Mouse (Mus musculus): ENCODE measurements around the gene Clec16a. TPM values are rescaled to one million over a fixed set of nuclear protein-coding genes. Genes with fewer than 3 reads are reported as not detected.

Gene Clec16a
- total and polyA plus RNA-seq, 3 experiments = 20.0 to 24.2 (median 20.5) TPM

DNA sequence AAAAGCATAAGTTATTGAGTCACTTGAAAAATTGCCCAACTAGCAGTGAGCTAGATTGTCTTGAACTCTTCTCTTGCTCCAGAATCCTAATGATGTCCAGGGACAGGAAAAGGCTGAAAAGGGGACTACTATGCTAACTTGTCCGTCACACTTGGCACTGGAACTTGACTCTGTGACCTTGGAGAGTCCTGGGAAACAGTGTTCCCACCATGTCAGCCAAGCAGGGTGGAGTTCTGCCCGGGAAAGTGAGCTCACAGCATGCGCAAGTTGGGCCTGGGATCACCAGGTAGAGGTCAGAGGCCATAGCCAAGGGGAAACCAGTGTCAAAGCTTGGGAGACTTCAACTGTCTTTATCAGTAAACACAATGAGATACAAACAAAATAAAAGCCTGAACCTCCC is 62.7 kb downstream of the Clec16a start:
- dilution Hi-C loops (cut with MboI; ENCODE audit: extremely low pct_ligation_motif_present, extremely low pct_unique_long_range_greater_than_20kb, low sequenced_read_pairs) (no loop called here), in situ Hi-C loops (cut with MboI; ENCODE audit: low pct_ligation_motif_present, low pct_unique_long_range_greater_than_20kb, low sequenced_read_pairs) (no loop called here)
- Histone ChIP-seq H3K36me3 (replicated peaks in 1 of 2; ENCODE audit: control insufficient read depth in 1 of 2, insufficient read depth in 1 of 2, low read length in 1 of 2) (peaks cover 17 to 58% of the 10 kb centered on the region in 2 experiments), H3K79me2 (replicated peaks; ENCODE audit: control insufficient read depth, extremely low read depth, insufficient read depth, poor library complexity, severe bottlenecking) (no peaks in the 10 kb centered on the region), H3K27ac (ENCODE audit: insufficient read depth, low read depth) (no peak overlapping the region), H3K4me1 (ENCODE audit: control insufficient read depth in 1 of 2, insufficient read depth in 2 of 2) (peaks cover 0 to 10% of the 10 kb centered on the region in 2 experiments; a peak in 1 of 4 replicates), H3K4me2 (ENCODE audit: insufficient read depth, low read depth, poor library complexity, severe bottlenecking) (no peak overlapping the region), H3K9ac (ENCODE audit: insufficient read depth, low read depth) (no peak overlapping the region), H3K27me3 (replicated peaks) (no peaks in the 10 kb centered on the region), H3K9me3 (replicated peaks; ENCODE audit: low read length) (no peaks in the 10 kb centered on the region), H3K4me3 (replicated peaks in 1 of 3; ENCODE audit: low read depth in 2 of 3, low read length in 2 of 3, poor library complexity in 1 of 3) (no peak overlapping the region)
- TF ChIP-seq EP300 (IDR thresholded peaks at IDR 0.05; ENCODE audit: low read length) = no peak
- TF ChIP-seq RAD21 (IDR thresholded peaks at IDR 0.05; ENCODE audit: low read depth, low read length) = no peak
- TF ChIP-seq UBTF (IDR thresholded peaks at IDR 0.05; ENCODE audit: low read depth, low read length) = no peak
- no peak for TF ChIP-seq TCF12 (IDR thresholded peaks at IDR 0.05; ENCODE audit: low read depth, low read length)
- TF ChIP-seq MYC (IDR thresholded peaks at IDR 0.05; ENCODE audit: low read depth, low read length) = no peak
- no peak for DNase-seq (ENCODE audit: extremely low read depth)

DNA sequence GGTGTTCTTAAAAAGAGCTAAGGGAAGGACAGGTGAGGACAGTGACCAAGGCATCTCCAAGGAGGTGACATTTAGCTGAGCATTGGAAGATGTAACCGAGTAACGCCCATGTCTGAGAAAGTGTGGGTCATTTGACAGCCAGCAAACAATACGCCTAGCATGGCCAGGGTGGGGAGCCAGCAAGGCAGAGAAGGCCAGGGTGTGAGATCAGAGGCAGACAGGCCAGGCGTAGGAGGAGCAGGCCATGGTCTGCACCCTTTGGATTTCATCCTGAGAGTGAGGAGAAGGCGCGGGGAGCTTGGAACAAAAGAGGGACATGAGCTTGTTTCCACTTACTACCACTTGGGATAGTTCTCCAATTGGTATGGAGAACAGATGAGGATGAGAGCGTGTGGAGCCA is 64.8 kb downstream of the Clec16a start:
- Histone ChIP-seq H3K79me2 (replicated peaks; ENCODE audit: control insufficient read depth, extremely low read depth, insufficient read depth, poor library complexity, severe bottlenecking) (no peaks in the 10 kb centered on the region), H3K4me1 (ENCODE audit: control insufficient read depth in 1 of 2, insufficient read depth in 2 of 2) (peaks cover 2 to 10% of the 10 kb centered on the region in 2 experiments; a peak in 2 of 4 replicates), H3K4me3 (replicated peaks in 1 of 3; ENCODE audit: low read depth in 2 of 3, low read length in 2 of 3, poor library complexity in 1 of 3) (no peak overlapping the region), H3K9me3 (replicated peaks; ENCODE audit: low read length) (no peaks in the 10 kb centered on the region), H3K4me2 (ENCODE audit: insufficient read depth, low read depth, poor library complexity, severe bottlenecking) (no peak overlapping the region), H3K9ac (ENCODE audit: insufficient read depth, low read depth) (no peak overlapping the region), H3K27me3 (replicated peaks) (no peaks in the 10 kb centered on the region), H3K36me3 (replicated peaks in 1 of 2; ENCODE audit: control insufficient read depth in 1 of 2, insufficient read depth in 1 of 2, low read length in 1 of 2) (peaks cover 29 to 68% of the 10 kb centered on the region in 2 experiments), H3K27ac (ENCODE audit: insufficient read depth, low read depth) (no peak overlapping the region)
- no peak for TF ChIP-seq USF2 (conservative IDR thresholded peaks at IDR 0.05; ENCODE audit: low read depth, low read length)
- TF ChIP-seq USF1 (IDR thresholded peaks at IDR 0.05; ENCODE audit: low read depth, low read length) = no peak
- no peak for TF ChIP-seq TBP (conservative IDR thresholded peaks at IDR 0.05; ENCODE audit: low read depth, low read length)
- no peak for TF ChIP-seq PAX5 (IDR thresholded peaks at IDR 0.05; ENCODE audit: low read length)
- no peak for TF ChIP-seq CHD1 (IDR thresholded peaks at IDR 0.05; ENCODE audit: low read depth, low read length)
- no peak for TF ChIP-seq CHD2 (IDR thresholded peaks at IDR 0.05; ENCODE audit: low read length)
- no peak for TF ChIP-seq NELFE (IDR thresholded peaks at IDR 0.05; ENCODE audit: low read depth, low read length)
- no peak for TF ChIP-seq NRF1 (IDR thresholded peaks at IDR 0.05; ENCODE audit: low read depth, low read length)
- TF ChIP-seq MAX (IDR thresholded peaks at IDR 0.05; ENCODE audit: low read length) = no peak
- no peak for TF ChIP-seq MAFK (IDR thresholded peaks at IDR 0.05; ENCODE audit: insufficient replicate concordance, low read length)
- no peak for TF ChIP-seq TCF12 (IDR thresholded peaks at IDR 0.05; ENCODE audit: low read depth, low read length)
- TF ChIP-seq ZC3H11A (IDR thresholded peaks at IDR 0.05; ENCODE audit: low read depth, low read length) = no peak
- in situ Hi-C loops (cut with MboI; ENCODE audit: low pct_ligation_motif_present, low pct_unique_long_range_greater_than_20kb, low sequenced_read_pairs) (no loop called here), dilution Hi-C loops (cut with MboI; ENCODE audit: extremely low pct_ligation_motif_present, extremely low pct_unique_long_range_greater_than_20kb, low sequenced_read_pairs) (no loop called here)
- DNase-seq (ENCODE audit: extremely low read depth) = no peak
